Mouse (Mus musculus): ENCODE data around the gene Dnajc1. TPM values are rescaled to one million over a fixed set of nuclear protein-coding genes. Genes with fewer than 3 reads are reported as not detected.

Gene Dnajc1
- 22.6 and 25.3 TPM in 2 replicates for polyA plus RNA-seq (2015; fragmentation: Nextera tagmentation; extraction: Ambion mirVana)

DNA sequence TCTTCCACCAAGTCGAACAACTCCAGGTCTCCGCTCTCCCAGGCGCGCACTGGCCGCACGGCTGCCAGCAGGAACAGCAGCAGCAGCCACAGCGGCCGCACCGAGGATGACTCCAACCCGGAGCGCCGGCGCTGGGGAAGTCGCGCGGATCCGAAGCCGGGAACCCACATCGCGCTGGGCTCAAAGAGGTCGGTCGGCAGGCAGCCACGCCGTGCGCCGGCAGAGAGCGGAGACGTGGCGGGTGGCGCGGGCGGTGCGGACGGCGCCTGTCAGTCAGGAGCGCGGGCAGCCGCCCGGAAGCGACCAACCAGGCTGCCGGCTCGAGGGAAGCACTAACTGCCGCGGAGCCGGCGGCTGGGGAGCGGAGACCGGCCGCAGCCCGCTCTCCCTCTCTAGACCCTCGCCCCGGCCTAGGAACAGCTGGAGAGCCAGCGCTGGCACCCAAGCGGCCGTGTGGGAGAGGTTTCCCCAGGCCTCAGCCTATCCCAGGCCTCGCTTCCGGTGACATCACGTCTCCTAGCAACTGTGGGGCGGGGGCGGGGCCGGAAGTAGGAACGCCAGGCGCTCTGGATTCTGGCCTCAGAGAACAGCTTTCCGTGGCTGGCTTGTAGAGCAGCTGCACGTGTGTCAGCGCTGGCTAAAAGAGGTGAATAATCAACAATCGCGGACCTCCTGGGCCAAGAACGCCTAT is at the start of gene Dnajc1:
TSS of gene Dnajc1 (minus strand) at position 500 of the 691 bp plus-strand sequence.
- Histone ChIP-seq H3K27me3 (replicated peaks) (no peaks in the 10 kb centered on the region), H3K4me1 (peaks cover 20% of the 10 kb centered on the region), H3K9ac (replicated peaks) (peak within 1 kb of the TSS; percentile 89), H3K9me3 (replicated peaks) (no peaks in the 10 kb centered on the region), H3K27ac (replicated peaks) (peak within 1 kb of the TSS; percentile 99), H3K4me3 (replicated peaks) (peak within 1 kb of the TSS; percentile 93), H3K4me2 (peak within 1 kb of the TSS; percentile 66), H3K36me3 (no peaks in the 10 kb centered on the region)
- under 1% methylated on average over 68 of the region's 69 CpGs for WGBS
- peak; percentile 100 for ATAC-seq (ENCODE audit: low FRiP score)

DNA sequence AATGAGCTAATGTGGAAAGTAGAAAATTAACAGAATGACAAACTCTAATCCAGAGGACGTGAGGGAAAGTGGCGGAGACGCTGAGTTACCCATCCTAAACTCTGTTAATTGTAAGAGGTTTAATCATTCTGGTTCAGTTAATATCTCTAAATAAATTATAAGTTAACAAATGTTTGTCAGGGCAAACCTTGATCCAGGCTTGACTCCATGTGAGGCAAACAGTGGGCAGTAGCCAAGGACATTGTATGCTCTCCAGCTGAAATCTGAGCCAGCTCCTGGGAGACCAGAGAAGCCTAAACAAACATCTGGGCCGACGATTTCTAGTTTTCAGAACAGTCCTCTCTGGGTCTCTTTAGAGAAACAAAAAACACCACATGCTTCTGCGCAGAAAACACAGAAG is 49.2 kb upstream of the Dnajc1 start:
- Histone ChIP-seq H3K27me3 (replicated peaks) (no peaks in the 10 kb centered on the region), H3K9ac (replicated peaks) (no peak overlapping the region), H3K9me3 (replicated peaks) (no peaks in the 10 kb centered on the region), H3K4me1 (no peaks in the 10 kb centered on the region), H3K27ac (replicated peaks) (no peak overlapping the region), H3K4me2 (no peak overlapping the region), H3K36me3 (no peaks in the 10 kb centered on the region), H3K4me3 (replicated peaks) (no peak overlapping the region)
- ATAC-seq (ENCODE audit: low FRiP score): no peak; the same call in 1 of the 2 replicates
- WGBS: 49% methylated on average over 6 of the region's 6 CpGs

DNA sequence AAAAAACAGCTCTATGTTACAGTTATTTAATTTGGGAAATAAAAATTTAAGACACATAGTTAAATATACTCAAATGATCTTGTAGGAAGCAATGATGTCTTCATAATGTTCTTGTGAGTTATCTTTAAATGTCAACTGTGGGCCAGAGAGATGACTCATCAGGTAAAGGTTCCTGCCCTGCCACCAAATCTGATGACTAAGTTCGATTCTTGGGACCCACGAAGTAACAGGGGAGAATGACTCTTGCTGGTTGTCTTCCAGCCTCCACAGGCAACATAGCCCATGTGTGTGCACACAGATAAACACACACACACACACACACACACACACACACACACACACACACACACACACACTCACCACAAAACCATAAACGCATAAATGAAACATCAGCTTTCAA is 22.6 kb upstream of the Dnajc1 start:
- 99% methylated on average over 3 of the region's 3 CpGs for WGBS
- no peak overlapping the region for H3K4me2 ChIP-seq
- ATAC-seq (ENCODE audit: low FRiP score): no peak
- no peaks in the 10 kb centered on the region for H3K4me1 ChIP-seq
- no peak overlapping the region for H3K27ac ChIP-seq (replicated peaks)
- H3K9me3 ChIP-seq (replicated peaks): no peaks in the 10 kb centered on the region
- no peak overlapping the region for H3K4me3 ChIP-seq (replicated peaks)
- H3K27me3 ChIP-seq (replicated peaks): no peaks in the 10 kb centered on the region
- no peaks in the 10 kb centered on the region for H3K36me3 ChIP-seq
- no peak overlapping the region for H3K9ac ChIP-seq (replicated peaks)

DNA sequence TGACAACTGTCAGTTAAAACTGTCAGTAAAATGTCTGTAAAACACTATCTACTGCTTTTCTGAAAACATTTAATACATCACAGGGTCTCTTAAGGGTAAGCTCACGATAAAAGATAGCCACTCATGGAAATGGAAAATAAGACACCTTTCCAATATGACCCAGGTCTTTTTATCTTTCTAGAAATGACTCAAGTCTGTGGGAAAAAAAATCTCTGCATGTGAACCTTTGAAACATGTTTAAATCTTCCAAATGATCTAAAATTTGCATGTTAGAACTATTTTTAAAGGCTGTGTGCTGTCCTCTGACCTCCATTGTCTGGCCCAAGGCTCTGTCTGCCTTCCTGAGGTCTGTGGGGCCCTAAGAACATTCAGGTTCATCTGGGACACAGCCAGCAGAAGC is 11.0 kb upstream of the Dnajc1 start:
- Histone ChIP-seq H3K4me1 (no peaks in the 10 kb centered on the region), H3K36me3 (no peaks in the 10 kb centered on the region), H3K27ac (replicated peaks) (no peak overlapping the region), H3K4me2 (no peak overlapping the region), H3K9me3 (replicated peaks) (no peaks in the 10 kb centered on the region), H3K27me3 (replicated peaks) (no peaks in the 10 kb centered on the region), H3K9ac (replicated peaks) (no peak overlapping the region), H3K4me3 (replicated peaks) (no peak overlapping the region)
- 91% methylated on average over 1 of the region's 1 CpGs for WGBS
- ATAC-seq (ENCODE audit: low FRiP score): no peak

DNA sequence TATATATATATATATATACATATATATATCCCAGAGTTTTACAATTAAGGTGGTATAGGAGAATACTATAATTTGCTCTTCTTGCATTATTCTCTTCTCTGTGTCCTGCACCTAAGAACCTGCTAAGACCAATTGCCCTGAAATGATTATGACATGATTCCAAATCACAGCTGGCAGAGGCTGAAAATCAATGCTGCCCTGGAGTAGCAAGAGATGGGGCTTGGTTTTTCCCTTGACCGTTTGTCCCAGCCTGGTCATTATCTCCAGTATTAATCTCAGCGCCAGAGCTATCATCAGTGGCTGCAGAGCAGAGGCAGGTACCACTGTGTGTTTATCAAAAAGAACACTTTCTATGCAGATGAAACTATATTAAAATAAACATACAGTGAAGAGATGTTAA is 9.1 kb upstream of the Dnajc1 start:
- ATAC-seq (ENCODE audit: low FRiP score): no peak
- no peaks in the 10 kb centered on the region for H3K4me1 ChIP-seq
- no peaks in the 10 kb centered on the region for H3K27me3 ChIP-seq (replicated peaks)
- no peak overlapping the region for H3K4me3 ChIP-seq (replicated peaks)
- H3K4me2 ChIP-seq: no peak overlapping the region
- H3K9me3 ChIP-seq (replicated peaks): no peaks in the 10 kb centered on the region
- 82% methylated on average over 2 of the region's 2 CpGs for WGBS
- no peak overlapping the region for H3K9ac ChIP-seq (replicated peaks)
- H3K36me3 ChIP-seq: no peaks in the 10 kb centered on the region
- H3K27ac ChIP-seq (replicated peaks): no peak overlapping the region

DNA sequence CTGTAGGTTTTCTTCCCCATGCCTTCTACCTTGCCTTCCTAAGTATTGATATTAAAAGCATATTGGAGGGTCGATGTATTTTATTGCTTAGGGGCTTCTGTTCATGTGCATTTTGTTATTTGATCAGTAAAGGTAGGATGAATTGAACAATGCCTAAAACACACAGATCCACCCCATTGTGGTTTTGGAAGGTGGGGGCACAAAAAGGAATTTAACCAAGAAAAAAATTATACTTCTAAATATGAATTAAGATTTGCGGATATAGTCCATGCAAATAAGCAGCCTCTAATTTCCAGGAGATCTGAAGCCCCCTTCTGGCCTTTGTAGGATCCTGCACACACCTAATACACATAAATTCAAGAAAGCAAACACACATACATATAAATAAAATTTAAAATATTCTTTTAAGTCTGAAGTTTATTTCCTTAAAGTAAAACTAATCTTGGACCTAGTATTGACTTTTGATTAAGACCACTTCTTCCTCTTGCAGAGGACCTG is 441 bp upstream of the Dnajc1 start:
- Histone ChIP-seq H3K4me3 (replicated peaks) (peak overlapping the region; percentile 93), H3K36me3 (no peaks in the 10 kb centered on the region), H3K9me3 (replicated peaks) (no peaks in the 10 kb centered on the region), H3K9ac (replicated peaks) (peak overlapping the region; percentile 89), H3K4me1 (peaks cover 20% of the 10 kb centered on the region), H3K27ac (replicated peaks) (peak overlapping the region; percentile 99), H3K4me2 (peak overlapping the region; percentile 66), H3K27me3 (replicated peaks) (no peaks in the 10 kb centered on the region)
- WGBS: 55% methylated on average over 2 of the region's 2 CpGs
- peak; percentile 38 for ATAC-seq (ENCODE audit: low FRiP score)

DNA sequence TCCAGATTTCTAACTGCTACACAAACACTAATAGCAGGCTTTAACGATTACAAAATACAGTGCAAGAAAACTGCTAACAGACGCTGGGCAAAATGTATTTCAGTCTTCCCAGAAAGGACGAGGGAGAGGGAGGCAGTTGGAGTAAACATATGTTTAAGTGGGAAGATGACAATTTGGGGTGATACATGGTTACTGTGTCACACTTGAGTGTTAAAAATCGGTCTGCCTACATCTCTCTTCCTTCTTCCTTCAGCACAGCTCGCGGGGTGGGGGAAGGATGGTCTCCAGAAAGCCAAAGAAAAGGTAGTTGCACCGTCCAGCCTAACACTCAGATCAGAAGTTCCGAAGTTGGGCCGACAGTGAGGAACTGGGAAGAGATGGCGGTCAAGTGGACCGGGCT is 769 bp downstream of the Dnajc1 start:
- H3K36me3 ChIP-seq: no peaks in the 10 kb centered on the region
- H3K9ac ChIP-seq (replicated peaks): peak overlapping the region; percentile 89
- H3K4me1 ChIP-seq: peaks cover 20% of the 10 kb centered on the region
- ATAC-seq (ENCODE audit: low FRiP score): no peak
- peak overlapping the region; percentile 66 for H3K4me2 ChIP-seq
- WGBS: under 1% methylated on average over 11 of the region's 11 CpGs
- H3K27ac ChIP-seq (replicated peaks): peak overlapping the region; percentile 99
- H3K9me3 ChIP-seq (replicated peaks): no peaks in the 10 kb centered on the region
- no peaks in the 10 kb centered on the region for H3K27me3 ChIP-seq (replicated peaks)
- peak overlapping the region; percentile 93 for H3K4me3 ChIP-seq (replicated peaks)

DNA sequence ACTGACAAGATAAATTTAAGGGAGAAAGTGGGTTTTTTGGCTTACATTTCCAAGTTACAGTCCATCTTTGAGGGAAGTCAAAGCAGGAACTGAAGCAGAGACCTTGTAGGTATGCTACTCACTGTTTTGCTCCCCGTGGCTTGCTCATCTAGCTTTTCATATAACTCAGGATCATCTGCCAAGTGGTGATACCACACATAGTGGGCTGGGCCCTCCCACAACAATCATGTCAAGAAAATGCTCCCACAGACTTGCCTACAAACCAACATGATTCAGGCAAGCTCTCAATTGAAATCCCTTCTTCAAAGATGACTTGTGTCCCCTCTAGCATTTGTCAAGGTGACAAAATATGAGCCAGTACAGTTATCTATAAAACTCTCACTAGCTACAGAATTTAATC is 3.0 kb downstream of the Dnajc1 start:
- no peak for ATAC-seq (ENCODE audit: low FRiP score)
- H3K36me3 ChIP-seq: no peaks in the 10 kb centered on the region
- 90% methylated on average over 1 of the region's 1 CpGs for WGBS
- no peak overlapping the region for H3K4me3 ChIP-seq (replicated peaks)
- no peak overlapping the region for H3K9ac ChIP-seq (replicated peaks)
- no peaks in the 10 kb centered on the region for H3K9me3 ChIP-seq (replicated peaks)
- H3K27ac ChIP-seq (replicated peaks): no peak overlapping the region
- H3K4me1 ChIP-seq: peaks cover 20% of the 10 kb centered on the region
- H3K4me2 ChIP-seq: no peak overlapping the region
- no peaks in the 10 kb centered on the region for H3K27me3 ChIP-seq (replicated peaks)

DNA sequence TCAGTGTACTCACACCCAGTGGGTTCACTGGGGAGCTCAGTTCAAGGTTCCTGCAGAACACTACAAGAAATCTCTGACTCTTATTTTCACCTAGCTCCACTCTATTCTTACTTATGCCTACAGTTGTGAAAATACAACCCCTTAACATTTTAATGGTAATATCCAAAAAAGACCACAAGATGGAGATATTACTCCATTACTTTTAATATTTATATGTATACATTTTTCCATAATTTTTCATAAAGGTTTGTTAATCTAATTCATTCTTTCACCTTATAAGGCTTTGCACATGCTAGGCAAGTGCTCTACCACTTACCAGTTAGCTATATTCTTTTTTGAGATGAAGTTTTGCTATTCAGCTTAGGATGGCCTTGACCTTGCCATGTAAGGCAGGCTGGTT is 11.0 kb downstream of the Dnajc1 start:
- no peaks in the 10 kb centered on the region for H3K9me3 ChIP-seq (replicated peaks)
- no peaks in the 10 kb centered on the region for H3K27me3 ChIP-seq (replicated peaks)
- H3K4me1 ChIP-seq: no peaks in the 10 kb centered on the region
- H3K9ac ChIP-seq (replicated peaks): no peak overlapping the region
- H3K4me3 ChIP-seq (replicated peaks): no peak overlapping the region
- H3K4me2 ChIP-seq: no peak overlapping the region
- no peak overlapping the region for H3K27ac ChIP-seq (replicated peaks)
- ATAC-seq (ENCODE audit: low FRiP score): no peak
- H3K36me3 ChIP-seq: no peaks in the 10 kb centered on the region

DNA sequence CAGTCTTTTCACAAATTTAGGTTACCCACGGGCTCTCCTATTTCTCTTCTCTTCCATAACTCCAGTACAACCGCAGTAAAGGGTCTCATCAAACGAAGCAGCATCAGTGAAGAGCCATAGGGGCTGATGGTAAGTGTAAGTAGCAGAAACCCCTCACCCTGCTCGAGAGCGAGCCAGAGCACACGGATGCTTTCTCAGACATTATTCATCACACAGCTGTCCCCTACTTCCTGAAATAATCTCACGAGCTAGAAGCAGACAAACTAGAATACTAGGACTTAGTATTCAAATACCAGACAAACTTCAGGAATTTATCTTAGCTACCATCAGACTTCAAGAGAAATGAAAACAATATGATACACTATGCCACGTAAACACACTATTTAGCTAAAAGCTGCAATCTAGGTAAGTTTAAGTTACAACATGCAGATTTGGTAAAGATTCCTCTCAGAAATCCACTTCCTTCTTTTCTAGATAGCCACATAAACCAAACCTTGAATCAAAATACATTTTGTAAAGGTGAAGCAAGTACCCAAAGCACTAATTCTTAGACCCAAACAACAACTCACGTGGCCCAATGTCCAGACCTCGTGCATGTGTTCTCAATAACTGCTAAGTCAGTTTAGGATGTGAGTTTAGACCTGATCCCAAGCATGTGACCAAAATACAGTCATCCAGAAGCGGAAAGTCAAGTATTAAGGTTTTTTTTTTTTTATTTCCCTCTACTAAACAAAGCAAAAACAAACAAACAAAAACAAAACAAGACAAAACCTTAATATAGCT is 20.0 kb downstream of the Dnajc1 start:
- Histone ChIP-seq H3K4me3 (replicated peaks) (no peak overlapping the region), H3K27ac (replicated peaks) (no peak overlapping the region), H3K9ac (replicated peaks) (no peak overlapping the region), H3K4me1 (0 out of 2 replicates have a peak, but pooled peaks cover 3% of the 10 kb centered on the region), H3K36me3 (no peaks in the 10 kb centered on the region), H3K4me2 (no peak overlapping the region), H3K9me3 (replicated peaks) (no peaks in the 10 kb centered on the region), H3K27me3 (replicated peaks) (no peaks in the 10 kb centered on the region)
- ATAC-seq (ENCODE audit: low FRiP score): no peak
- WGBS: 72% methylated on average over 11 of the region's 11 CpGs

DNA sequence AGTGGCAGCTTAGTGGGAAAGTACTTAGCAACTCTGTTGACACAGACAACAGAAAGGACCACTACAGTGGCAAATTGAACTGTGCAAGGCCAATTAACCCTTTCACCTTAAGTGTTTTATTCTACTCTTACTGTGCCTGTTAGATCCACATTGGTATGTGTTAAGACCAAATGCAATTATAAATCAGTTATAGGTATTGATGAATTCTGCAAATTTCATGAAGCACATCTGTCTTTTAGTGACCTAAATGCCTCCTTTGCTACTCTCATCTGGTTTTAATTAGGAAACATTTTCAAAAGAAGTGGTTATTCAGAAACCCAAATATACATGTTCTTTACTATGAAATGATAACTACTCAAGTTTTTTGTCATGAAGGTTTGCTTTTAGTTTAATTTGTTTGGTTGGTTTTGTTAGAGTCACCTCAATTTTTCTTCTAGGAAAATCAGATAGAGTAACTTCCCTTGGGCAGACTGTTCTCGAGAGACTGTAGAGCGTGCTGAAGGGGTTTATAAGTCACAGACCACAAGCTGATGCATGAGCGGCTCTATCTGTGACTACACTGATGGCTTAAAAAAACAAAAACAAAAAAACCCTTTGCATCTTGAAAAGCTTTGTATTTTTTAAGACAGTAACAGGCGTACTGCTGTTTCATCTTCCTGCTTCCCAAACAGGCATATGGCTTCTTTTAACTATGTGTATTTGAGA is 21.7 kb downstream of the Dnajc1 start:
- H3K9me3 ChIP-seq (replicated peaks): no peaks in the 10 kb centered on the region
- 0 out of 2 replicates have a peak, but pooled peaks cover 3% of the 10 kb centered on the region for H3K4me1 ChIP-seq
- H3K4me2 ChIP-seq: no peak overlapping the region
- H3K36me3 ChIP-seq: no peaks in the 10 kb centered on the region
- H3K27me3 ChIP-seq (replicated peaks): no peaks in the 10 kb centered on the region
- ATAC-seq (ENCODE audit: low FRiP score): no peak
- no peak overlapping the region for H3K9ac ChIP-seq (replicated peaks)
- H3K27ac ChIP-seq (replicated peaks): no peak overlapping the region
- H3K4me3 ChIP-seq (replicated peaks): no peak overlapping the region
- 82% methylated on average over 4 of the region's 4 CpGs for WGBS

Measured in neural tube, embryonic 15.5 days (tissue).